Mouse (Mus musculus): Measurements from ENCODE around the gene Kif5c.

- no peak for TF ChIP-seq CTCF (IDR thresholded peaks at IDR 0.05; ENCODE audit: borderline replicate concordance, insufficient read depth, low read length)
- no peak for TF ChIP-seq POLR2A (IDR thresholded peaks at IDR 0.05; ENCODE audit: low read depth, low read length)
Measured at GRCm38 (mm10) chr2:49619719-49620522, 823 bp downstream of the Kif5c start.
